Mouse (Mus musculus) heart, adult 2 months (tissue): ENCODE measurements around the gene Pdhb. TPM values are rescaled to one million over a fixed set of nuclear protein-coding genes. Genes with fewer than 3 reads are reported as not detected.

Experiments used
- DNase-seq, 2 experiments: peaks; one replicate each; pipeline ENCODE4 v3.0.0; 2021
- H3K27ac ChIP-seq: fragments of 200-600 bp; 2 replicates; pipeline ENCODE4 v1.8.1; 2022
- H3K27me3 ChIP-seq: fragments of 200-500 bp; 2 replicates; pipeline ENCODE4 v1.6.1; 2012; ENCODE audit warnings: mild to moderate bottlenecking, low read length, inconsistent platforms, mixed read lengths; ENCODE audit not compliant: control insufficient read depth, insufficient read depth
- H3K36me3 ChIP-seq: fragments of 200-500 bp; 2 replicates; pipeline ENCODE4 v1.6.1; 2012; ENCODE audit warnings: low read length, inconsistent platforms; ENCODE audit not compliant: control insufficient read depth, insufficient read depth
- H3K4me1 ChIP-seq: fragments of 200-500 bp; 2 replicates; pipeline ENCODE4 v1.6.1; 2011; ENCODE audit warnings: low read length; ENCODE audit not compliant: control insufficient read depth, insufficient read depth
- H3K4me3 ChIP-seq: fragments of 200-600 bp; 2 replicates; pipeline ENCODE4 v1.8.1; 2022
- H3K79me2 ChIP-seq: fragments of 200-500 bp; replicated peaks from 2 replicates; pipeline ENCODE4 v1.6.1; 2012; ENCODE audit warnings: mild to moderate bottlenecking, inconsistent platforms, low read length, moderate library complexity, mixed read lengths; ENCODE audit not compliant: control insufficient read depth, insufficient read depth
- H3K9ac ChIP-seq: fragments of 200-500 bp; 2 replicates; pipeline ENCODE4 v1.6.1; 2012; ENCODE audit warnings: low read depth, mild to moderate bottlenecking, control low read depth, inconsistent platforms, low read length, mixed read lengths
- CTCF ChIP-seq: fragments of 200-600 bp; IDR thresholded peaks from 2 replicates; pipeline ENCODE4 v1.8.1; 2022; ENCODE audit warnings: antibody characterized with exemption, mild to moderate bottlenecking, moderate library complexity
- EP300 ChIP-seq: fragments of 200-500 bp; IDR thresholded peaks from 2 replicates; pipeline ENCODE4 v1.6.1; 2011; ENCODE audit warnings: low read depth, low read length, control low read depth; ENCODE audit not compliant: insufficient read depth
- POLR2A ChIP-seq: fragments of 200-500 bp; IDR thresholded peaks from 2 replicates; pipeline ENCODE4 v1.6.1; 2011; ENCODE audit warnings: mild to moderate bottlenecking, low read depth, low read length, control low read depth; ENCODE audit not compliant: insufficient read depth
- WGBS: fragments of 180-500 bp; shearing (Covaris S2); methylation state at CpG from one replicate; pipeline ENCODE4 v1.1.7; 2018; 5-methylcytosine and 5-hydroxymethylcytosine counted together
- intact Hi-C: fragments of 180-260 bp; cut with DNase I; formaldehyde crosslinking; loops from one replicate; pipeline ENCODE4 v1.15.1; 2025
- polyA plus RNA-seq: library from polyadenylated mRNA; depleted of rRNA; stranded (reverse); fragments of >200 nt; gene quantifications from 2 replicates; pipeline ENCODE4 v1.2.3, GENCODE M21; 2012
- total RNA-seq, 2 experiments: library from RNA; stranded (reverse); gene quantifications; 2 replicates each; pipeline ENCODE4 v1.2.3; 2021

The Pdhb gene
- total and polyA plus RNA-seq, 3 experiments: 324 to 825 (median 722) TPM

GRCm38 (mm10) chr14:8218730-8219380 lies 46.0 kb upstream of the Pdhb start:
- Histone ChIP-seq H3K9ac (no peak overlapping the region), H3K36me3 (no peaks in the 10 kb centered on the region; the same call in 1 of the 2 replicates), H3K27me3 (no peaks in the 10 kb centered on the region), H3K4me1 (peaks cover 6% of the 10 kb centered on the region), H3K27ac (no peak overlapping the region), H3K4me3 (no peak overlapping the region), H3K79me2 (0 out of 2 replicates have a peak, but pooled peaks cover 1% of the 10 kb centered on the region)
- DNase-seq: no peak
- WGBS: 66% methylated on average over 10 of the region's 10 CpGs
- intact Hi-C loops: loop anchor here (5.0 kb wide), 2 partner anchors 98 to 123 kb away; partner anchors contain the start of gene Fam107a
- TF ChIP-seq POLR2A (no peak), EP300 (no peak), CTCF (no peak)

DNA sequence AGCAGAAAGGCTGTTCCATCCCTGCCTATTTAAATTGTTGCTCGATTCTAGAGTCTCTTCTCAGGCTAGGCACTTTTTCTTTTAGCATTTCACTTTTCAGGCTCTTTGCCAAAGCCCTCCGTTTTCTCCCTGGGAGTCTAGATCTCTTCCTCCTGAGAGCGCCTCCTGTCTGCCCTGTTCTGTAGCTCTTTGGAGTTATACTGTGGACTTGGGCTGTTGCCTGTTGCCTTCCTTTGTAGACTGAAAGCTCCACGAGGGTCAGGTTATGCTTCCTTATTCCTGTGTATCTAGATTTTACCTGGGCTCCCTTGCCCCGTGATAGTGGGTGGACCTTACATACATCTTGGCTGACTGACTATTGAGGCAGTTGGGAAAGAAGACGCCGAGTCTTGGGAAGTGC lies 45.4 kb upstream of the Pdhb start:
- no peak overlapping the region for H3K9ac ChIP-seq
- DNase-seq: no peak
- H3K4me1 ChIP-seq: peaks cover 6% of the 10 kb centered on the region
- no peak overlapping the region for H3K4me3 ChIP-seq
- intact Hi-C loops: loop anchor here (5.0 kb wide), 2 partner anchors 99 to 124 kb away; partner anchors contain the start of gene Fam107a
- H3K27ac ChIP-seq: no peak overlapping the region
- no peaks in the 10 kb centered on the region; the same call in 1 of the 2 replicates for H3K36me3 ChIP-seq
- TF ChIP-seq EP300: no peak
- H3K27me3 ChIP-seq: no peaks in the 10 kb centered on the region
- H3K79me2 ChIP-seq: 0 out of 2 replicates have a peak, but pooled peaks cover 1% of the 10 kb centered on the region
- WGBS: 78% methylated on average over 7 of the region's 7 CpGs

GRCm38 (mm10) chr14:8216100-8216499 lies 43.3 kb upstream of the Pdhb start:
- Histone ChIP-seq H3K27ac (no peak overlapping the region), H3K79me2 (0 out of 2 replicates have a peak, but pooled peaks cover 1% of the 10 kb centered on the region), H3K36me3 (no peaks in the 10 kb centered on the region), H3K4me3 (no peak overlapping the region), H3K9ac (no peak overlapping the region), H3K27me3 (no peaks in the 10 kb centered on the region), H3K4me1 (peaks cover 6% of the 10 kb centered on the region)
- no peak for DNase-seq
- intact Hi-C loops: loop anchor here (5.0 kb wide), 2 partner anchors 101 to 126 kb away; partner anchors contain the start of gene Fam107a
- WGBS: 82% methylated on average over 5 of the region's 5 CpGs
- TF ChIP-seq CTCF: no peak
- TF ChIP-seq POLR2A: no peak
- no peak for TF ChIP-seq EP300

DNA sequence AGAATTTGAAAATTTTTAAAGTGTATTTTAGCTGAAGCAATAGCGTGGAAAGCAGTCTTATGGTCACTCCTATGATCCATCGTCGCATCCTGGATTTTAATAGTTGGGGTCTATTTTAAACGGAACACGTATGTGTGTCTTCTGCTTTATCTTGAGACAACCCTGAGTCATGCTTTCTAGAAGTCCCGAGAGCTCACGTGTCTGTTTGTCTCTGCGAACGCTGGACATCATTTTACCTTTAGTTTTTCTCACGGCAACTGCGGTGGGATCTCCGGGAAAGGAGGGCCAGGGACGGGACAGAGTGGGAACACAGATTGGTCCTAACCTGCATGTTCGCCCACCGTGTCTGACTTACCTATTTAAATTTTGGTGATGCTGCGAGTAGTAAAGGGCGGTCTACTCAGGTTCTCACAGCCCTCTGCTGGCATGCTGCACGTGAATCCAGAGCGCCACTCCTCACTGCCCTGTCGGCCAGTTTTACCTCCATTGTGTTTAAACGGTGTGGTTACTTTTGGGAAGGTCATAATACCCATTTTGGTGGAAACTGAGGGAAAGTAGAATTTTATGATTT lies 42.5 kb upstream of the Pdhb start:
- intact Hi-C loops: loop anchor here (5.0 kb wide), 2 partner anchors 102 to 127 kb away; partner anchors contain the start of gene Fam107a
- no peaks in the 10 kb centered on the region for H3K36me3 ChIP-seq
- peaks cover 6% of the 10 kb centered on the region for H3K4me1 ChIP-seq
- no peak overlapping the region for H3K27ac ChIP-seq
- 0 out of 2 replicates have a peak, but pooled peaks cover 1% of the 10 kb centered on the region for H3K79me2 ChIP-seq
- peak in 1 of 2 experiments; percentile 9 for DNase-seq
- no peak overlapping the region for H3K9ac ChIP-seq
- TF ChIP-seq CTCF: peak; percentile 14; the same call in 1 of the 2 replicates
- TF ChIP-seq POLR2A: no peak
- TF ChIP-seq EP300: no peak
- no peaks in the 10 kb centered on the region for H3K27me3 ChIP-seq
- 32% methylated on average over 21 of the region's 21 CpGs for WGBS
- H3K4me3 ChIP-seq: peak overlapping the region; percentile 89; the same call in 1 of the 2 replicates

DNA sequence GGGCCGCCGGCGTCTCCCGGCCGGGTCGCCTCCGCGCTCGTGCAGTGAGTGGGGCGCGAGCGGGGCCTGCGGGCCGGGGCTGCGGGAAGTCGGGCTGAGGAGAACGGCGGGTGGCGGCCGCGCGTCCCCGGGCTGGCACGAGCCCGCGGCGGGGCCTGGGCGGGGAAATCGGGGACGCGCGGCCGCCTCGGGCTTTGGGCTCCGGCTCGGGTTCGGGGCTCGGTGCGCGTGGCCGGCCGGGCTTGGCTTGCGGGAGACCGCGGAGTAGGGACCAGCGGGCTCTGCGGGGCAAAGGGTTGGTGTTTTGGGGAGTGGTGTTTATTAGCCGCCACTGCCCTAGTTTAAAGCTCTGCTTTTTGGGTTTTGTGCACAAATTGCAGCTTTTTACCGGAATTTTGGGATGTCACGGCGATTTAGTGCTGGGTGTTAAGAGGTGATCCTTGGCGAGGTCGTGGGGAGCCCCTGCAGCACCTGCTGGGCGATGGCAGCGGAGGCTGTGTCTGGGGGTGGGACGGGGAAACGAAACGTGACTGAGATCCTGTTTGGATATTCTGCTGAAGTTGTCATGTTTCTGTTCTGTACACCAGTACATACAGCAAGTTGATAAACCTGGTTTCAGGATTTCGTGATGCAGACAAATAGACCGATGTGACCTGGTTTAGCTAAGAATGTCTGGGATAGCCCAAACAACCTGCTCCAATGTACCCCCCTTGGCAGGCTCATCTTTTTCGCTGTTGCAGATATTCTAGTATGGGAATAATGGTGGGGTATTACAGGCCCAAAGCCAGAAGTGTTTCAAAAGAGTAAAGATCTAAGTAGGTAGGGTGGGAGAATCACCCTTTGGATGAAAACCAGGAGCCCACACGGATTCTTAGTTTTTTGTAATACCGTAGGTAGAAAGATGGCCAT lies 41.7 kb upstream of the Pdhb start:
- intact Hi-C loops: loop anchor here (5.0 kb wide), 4 partner anchors 103 to 132 kb away; partner anchors contain the start of genes Fam107a, Pxk and Rpp14
- Histone ChIP-seq H3K27ac (peak overlapping the region; percentile 90), H3K4me3 (peak overlapping the region; percentile 89), H3K27me3 (no peaks in the 10 kb centered on the region), H3K9ac (peak overlapping the region; percentile 97), H3K4me1 (peaks cover 6% of the 10 kb centered on the region), H3K79me2 (0 out of 2 replicates have a peak, but pooled peaks cover 1% of the 10 kb centered on the region), H3K36me3 (no peaks in the 10 kb centered on the region)
- peak; percentile 84 to 85 for DNase-seq
- 5% methylated on average over 61 of the region's 63 CpGs for WGBS
- TF ChIP-seq EP300 (no peak), POLR2A (no peak), CTCF (no peak)
